Mouse (Mus musculus) MEL (cell line): ENCODE data around the gene Lelp1. TPM values are rescaled to one million over a fixed set of nuclear protein-coding genes. Genes with fewer than 3 reads are reported as not detected.

Experiments used
- DNase-seq: peaks from one replicate; pipeline ENCODE4 v3.0.0; 2011; ENCODE audit warnings: low read depth, low spot score
- H3K27ac ChIP-seq: 2 replicates; pipeline ENCODE4 v1.5.1; 2012; ENCODE audit warnings: low read depth, mild to moderate bottlenecking, control low read depth, low read length, moderate library complexity; ENCODE audit not compliant: control insufficient read depth
- H3K27me3 ChIP-seq, 2 experiments: fragments of 150-350 bp in 1 of 2; sonication (generic) in 1 of 2; 2 replicates each; pipeline ENCODE4 v1.6.1; 2012; ENCODE audit warnings: low read length in 2 of 2, mild to moderate bottlenecking in 2 of 2, improper control_type of control experiment in 1 of 2, moderate library complexity in 1 of 2; ENCODE audit not compliant: insufficient read depth in 2 of 2, control insufficient read depth in 1 of 2
- H3K36me3 ChIP-seq, 2 experiments: 2 replicates each; pipeline ENCODE4 v1.6.1; 2012 to 2014; ENCODE audit warnings: low read length in 2 of 2, improper control_type of control experiment in 1 of 2, inconsistent platforms in 1 of 2, mild to moderate bottlenecking in 1 of 2; ENCODE audit not compliant: insufficient read depth in 2 of 2, control insufficient read depth in 1 of 2
- H3K4me1 ChIP-seq, 2 experiments: fragments of 150-350 bp in 1 of 2; sonication (generic) in 1 of 2; 2 replicates each; pipeline ENCODE4 v1.6.1; 2012; ENCODE audit warnings: low read length in 2 of 2, improper control_type of control experiment in 1 of 2, mild to moderate bottlenecking in 1 of 2; ENCODE audit not compliant: insufficient read depth in 2 of 2, control insufficient read depth in 1 of 2
- H3K4me3 ChIP-seq, 2 experiments: fragments of 150-350 bp in 1 of 2; sonication (generic) in 1 of 2; 2 replicates each; pipeline ENCODE4 v1.5.1; 2012; ENCODE audit warnings: low read depth in 2 of 2, low read length in 2 of 2, mild to moderate bottlenecking in 2 of 2, moderate library complexity in 2 of 2, control low read depth in 1 of 2, improper control_type of control experiment in 1 of 2; ENCODE audit not compliant: control insufficient read depth in 1 of 2, insufficient read depth in 1 of 2
- H3K79me2 ChIP-seq: 2 replicates; pipeline ENCODE4 v1.6.1; 2012; ENCODE audit warnings: mild to moderate bottlenecking, low read length, moderate library complexity; ENCODE audit not compliant: control insufficient read depth, poor library complexity, insufficient read depth
- H3K9ac ChIP-seq: 2 replicates; pipeline ENCODE4 v1.6.1; 2012; ENCODE audit warnings: low read depth, mild to moderate bottlenecking, control low read depth, low read length, moderate library complexity; ENCODE audit not compliant: control insufficient read depth, poor library complexity, severe bottlenecking
- H3K9me3 ChIP-seq: fragments of 150-350 bp; sonication (generic); replicated peaks from 2 replicates; pipeline ENCODE4 v1.6.1; 2012; ENCODE audit warnings: mild to moderate bottlenecking, low read length, improper control_type of control experiment, moderate library complexity; ENCODE audit not compliant: insufficient read depth
- CTCF ChIP-seq, 3 experiments: IDR thresholded peaks in 2 of 3; conservative IDR thresholded peaks in 1 of 3; 2 replicates each; pipeline ENCODE4 v1.5.1; 2011 to 2012; ENCODE audit warnings: low read length in 3 of 3, low read depth in 2 of 3, mild to moderate bottlenecking in 2 of 3, improper control_type of control experiment in 1 of 3, inconsistent platforms in 1 of 3, mixed read lengths in 1 of 3, moderate library complexity in 1 of 3; ENCODE audit not compliant: control insufficient read depth in 1 of 3, insufficient read depth in 1 of 3, poor library complexity in 1 of 3, severe bottlenecking in 1 of 3
- GABPA ChIP-seq: IDR thresholded peaks from 2 replicates; pipeline ENCODE4 v1.6.1; 2012; ENCODE audit warnings: low read depth, mild to moderate bottlenecking, inconsistent platforms, low read length, improper control_type of control experiment, moderate library complexity
- MAFK ChIP-seq: IDR thresholded peaks from 2 replicates; pipeline ENCODE4 v1.6.1; 2011; ENCODE audit warnings: low read depth, mild to moderate bottlenecking, low read length, improper control_type of control experiment, borderline replicate concordance
- MAX ChIP-seq: IDR thresholded peaks from 2 replicates; pipeline ENCODE4 v1.6.1; 2011; ENCODE audit warnings: low read length, improper control_type of control experiment
- MEF2A ChIP-seq: IDR thresholded peaks from 2 replicates; pipeline ENCODE4 v1.6.1; 2014; ENCODE audit warnings: low read depth, mild to moderate bottlenecking, inconsistent platforms, low read length, improper control_type of control experiment; ENCODE audit not compliant: poor library complexity, insufficient replicate concordance, severe bottlenecking; ENCODE audit errors: extremely low read depth
- NRF1 ChIP-seq: IDR thresholded peaks from 2 replicates; pipeline ENCODE4 v1.6.1; 2014; ENCODE audit warnings: low read depth, mild to moderate bottlenecking, inconsistent platforms, low read length, improper control_type of control experiment, moderate library complexity; ENCODE audit not compliant: poor library complexity, insufficient read depth, severe bottlenecking
- POLR2A ChIP-seq, 2 experiments: IDR thresholded peaks; 2 replicates each; pipeline ENCODE4 v1.6.1; 2011 to 2012; ENCODE audit warnings: low read length in 2 of 2, mild to moderate bottlenecking in 2 of 2, control low read depth in 1 of 2, improper control_type of control experiment in 1 of 2, low read depth in 1 of 2, moderate library complexity in 1 of 2; ENCODE audit not compliant: control insufficient read depth in 1 of 2, insufficient read depth in 1 of 2, poor library complexity in 1 of 2
- RAD21 ChIP-seq: IDR thresholded peaks from 2 replicates; pipeline ENCODE4 v1.6.1; 2011; ENCODE audit warnings: mild to moderate bottlenecking, low read depth, low read length, improper control_type of control experiment
- SIN3A ChIP-seq: IDR thresholded peaks from 2 replicates; pipeline ENCODE4 v1.6.1; 2012; ENCODE audit warnings: low read length, improper control_type of control experiment, inconsistent platforms
- TCF12 ChIP-seq: IDR thresholded peaks from 2 replicates; pipeline ENCODE4 v1.6.1; 2014; ENCODE audit warnings: low read depth, mild to moderate bottlenecking, inconsistent platforms, low read length, improper control_type of control experiment, moderate library complexity
- USF2 ChIP-seq, 2 experiments: IDR thresholded peaks; 2 replicates each; pipeline ENCODE4 v1.6.1; 2011 to 2012; ENCODE audit warnings: improper control_type of control experiment in 2 of 2, low read length in 2 of 2, borderline replicate concordance in 1 of 2, inconsistent platforms in 1 of 2, low read depth in 1 of 2, mild to moderate bottlenecking in 1 of 2; ENCODE audit not compliant: insufficient read depth in 1 of 2
- ZKSCAN1 ChIP-seq: IDR thresholded peaks from 2 replicates; pipeline ENCODE4 v1.6.1; 2012; ENCODE audit warnings: low read depth, mild to moderate bottlenecking, inconsistent platforms, low read length, improper control_type of control experiment, moderate library complexity
- polyA plus RNA-seq, 2 experiments: library from polyadenylated mRNA; stranded (reverse) in 1 of 2; unstranded in 1 of 2; fragments of >175 nt in 1 of 2; fragments of >200 nt in 1 of 2; gene quantifications; 2 replicates each; pipeline versions ENCODE4 v1.2.1 to v1.2.4; 2012; ENCODE audit warnings: low replicate concordance in 2 of 2, low read depth in 1 of 2; ENCODE audit not compliant: insufficient read length in 2 of 2, insufficient read depth in 1 of 2, missing spikeins in 1 of 2
- total RNA-seq: library from RNA; depleted of rRNA; stranded (reverse); fragments of 300-350 nt; gene quantifications from 2 replicates; pipeline ENCODE4 v1.2.3, GENCODE M21; 2012; rRNA removed

Gene Lelp1
- total and polyA plus RNA-seq, 3 experiments: not detected

DNA sequence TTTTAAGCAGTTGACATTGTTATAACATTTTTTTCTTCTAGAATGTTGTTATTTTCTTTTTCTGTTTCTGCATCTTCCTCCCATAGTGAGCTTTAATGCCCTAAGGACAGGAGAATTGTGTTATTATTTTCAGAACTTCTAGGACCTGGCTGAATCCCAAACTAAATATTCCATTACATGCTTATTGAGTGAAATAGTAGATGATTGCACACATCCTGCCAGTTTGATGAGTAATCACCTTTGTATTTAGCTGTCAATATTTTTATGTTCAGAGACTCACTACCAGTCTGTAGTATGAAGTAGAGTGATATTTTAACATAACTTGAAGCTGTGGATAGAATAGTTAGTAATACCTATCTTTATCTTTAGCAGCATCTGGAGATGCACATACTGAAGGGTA lies 31.0 kb downstream of the Lelp1 start:
- TF ChIP-seq MAX (no peak), USF2 (IDR thresholded peaks at IDR 0.05; ENCODE audit: borderline replicate concordance in 1 of 2, insufficient read depth in 1 of 2, low read depth in 1 of 2, low read length in 2 of 2) (no peak), TCF12 (no peak), MAFK (no peak)
- Histone ChIP-seq H3K79me2 (no peaks in the 10 kb centered on the region), H3K9me3 (no peaks in the 10 kb centered on the region), H3K36me3 (no peaks in the 10 kb centered on the region), H3K4me1 (no peaks in the 10 kb centered on the region), H3K9ac (no peak overlapping the region), H3K27me3 (no peaks in the 10 kb centered on the region), H3K4me3 (no peak overlapping the region), H3K27ac (no peak overlapping the region)
- DNase-seq: no peak

DNA sequence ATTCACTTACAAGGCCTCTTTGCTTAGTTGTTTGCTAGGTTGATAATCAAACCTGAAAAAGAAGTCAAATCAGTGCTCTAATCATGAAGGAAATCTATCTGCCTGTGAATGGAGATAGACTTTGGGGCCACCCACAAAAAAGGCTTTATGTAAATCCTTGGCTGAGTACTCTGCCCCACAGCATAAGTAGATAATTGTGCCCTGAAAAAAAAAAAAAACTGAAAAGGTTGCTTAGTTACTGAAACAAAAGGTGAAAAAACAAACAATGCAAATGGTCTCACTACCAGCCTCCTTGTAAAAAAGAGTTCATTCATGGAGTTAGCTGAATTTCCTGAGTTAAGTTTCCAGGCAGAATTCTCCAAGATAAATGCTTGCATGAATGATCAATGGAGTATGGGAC lies 31.8 kb downstream of the Lelp1 start:
- H3K36me3 ChIP-seq: no peaks in the 10 kb centered on the region
- H3K4me1 ChIP-seq: no peaks in the 10 kb centered on the region
- no peak overlapping the region for H3K27ac ChIP-seq
- H3K4me3 ChIP-seq: no peak overlapping the region
- H3K79me2 ChIP-seq: no peaks in the 10 kb centered on the region
- H3K9me3 ChIP-seq: no peaks in the 10 kb centered on the region
- no peak overlapping the region for H3K9ac ChIP-seq
- DNase-seq: no peak
- TF ChIP-seq GABPA (no peak), RAD21 (no peak), MEF2A (no peak), ZKSCAN1 (no peak), SIN3A (no peak)
- no peaks in the 10 kb centered on the region for H3K27me3 ChIP-seq

DNA sequence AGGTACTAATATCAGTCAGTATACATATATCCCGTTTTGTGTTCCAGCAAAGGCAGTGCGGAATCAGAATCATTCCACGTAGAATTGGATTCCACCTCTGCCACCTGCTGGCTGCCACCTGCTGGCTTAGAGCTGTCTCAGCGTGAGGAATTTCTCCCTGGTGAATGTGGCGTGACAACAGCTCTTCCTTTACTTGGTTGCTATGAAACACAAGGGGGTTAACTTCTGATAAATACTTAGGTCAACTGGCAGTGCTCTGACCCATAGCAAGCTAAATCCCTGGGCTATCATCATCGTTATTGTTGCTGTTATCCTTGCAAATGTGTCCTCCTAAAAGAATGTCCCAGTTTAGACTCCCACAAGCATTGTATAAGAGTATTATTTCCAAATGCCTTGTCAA lies 36.0 kb downstream of the Lelp1 start:
- Histone ChIP-seq H3K36me3 (no peaks in the 10 kb centered on the region), H3K27ac (no peak overlapping the region), H3K4me1 (no peaks in the 10 kb centered on the region), H3K9ac (no peak overlapping the region), H3K79me2 (no peaks in the 10 kb centered on the region), H3K4me3 (no peak overlapping the region), H3K9me3 (no peaks in the 10 kb centered on the region), H3K27me3 (no peaks in the 10 kb centered on the region)
- TF ChIP-seq MAFK (no peak), NRF1 (no peak), CTCF (IDR thresholded peaks at IDR 0.05 in 2 of 3, conservative IDR thresholded peaks at IDR 0.05 in 1 of 3; ENCODE audit: control insufficient read depth in 1 of 3, insufficient read depth in 1 of 3, low read depth in 2 of 3, low read length in 3 of 3, poor library complexity in 1 of 3, severe bottlenecking in 1 of 3) (no peak), POLR2A (IDR thresholded peaks at IDR 0.05; ENCODE audit: control insufficient read depth in 1 of 2, insufficient read depth in 1 of 2, low read depth in 1 of 2, low read length in 2 of 2, poor library complexity in 1 of 2) (no peak)
- no peak for DNase-seq

Other genes with a start within 250 kb of the Lelp1 start
- not detected in 2 replicates for gene Pglyrp3, start 128.2 kb downstream of the Lelp1 start, total RNA-seq
- not detected for gene Pglyrp3, start 128.2 kb downstream of the Lelp1 start, polyA plus RNA-seq
- not detected in 2 replicates for gene Lor, start 59.6 kb downstream of the Lelp1 start, total RNA-seq
- not detected for gene Lor, start 59.6 kb downstream of the Lelp1 start, polyA plus RNA-seq
- gene Prr9, start 18.8 kb downstream of the Lelp1 start, total RNA-seq: not detected in 2 replicates
- not detected for gene Prr9, start 18.8 kb downstream of the Lelp1 start, polyA plus RNA-seq
- not detected in 2 replicates for gene Sprr2a1, start 73.1 kb upstream of the Lelp1 start, total RNA-seq
- not detected for gene Sprr2a1, start 73.1 kb upstream of the Lelp1 start, polyA plus RNA-seq
- 0.04 TPM in 1 of 2 replicates, not detected in the other for gene Sprr2a2, start 73.2 kb upstream of the Lelp1 start, total RNA-seq
- not detected for gene Sprr2a2, start 73.2 kb upstream of the Lelp1 start, polyA plus RNA-seq
- gene Sprr2a3, start 142.7 kb upstream of the Lelp1 start, total RNA-seq: not detected in 2 replicates
- not detected for gene Sprr2a3, start 142.7 kb upstream of the Lelp1 start, polyA plus RNA-seq
- not detected in 2 replicates for gene Sprr2b, start 173.9 kb upstream of the Lelp1 start, total RNA-seq
- gene Sprr2b, start 173.9 kb upstream of the Lelp1 start, polyA plus RNA-seq: not detected
- gene Sprr2d, start 196.4 kb upstream of the Lelp1 start, total RNA-seq: not detected in 2 replicates
- not detected for gene Sprr2d, start 196.4 kb upstream of the Lelp1 start, polyA plus RNA-seq
- not detected in 2 replicates for gene Sprr2e, start 209.4 kb upstream of the Lelp1 start, total RNA-seq
- gene Sprr2e, start 209.4 kb upstream of the Lelp1 start, polyA plus RNA-seq: not detected
- gene Sprr2f, start 222.4 kb upstream of the Lelp1 start, total RNA-seq: not detected in 2 replicates
- gene Sprr2f, start 222.4 kb upstream of the Lelp1 start, polyA plus RNA-seq: not detected
- not detected in 2 replicates for gene Sprr2h, start 242.9 kb upstream of the Lelp1 start, total RNA-seq
- gene Sprr2h, start 242.9 kb upstream of the Lelp1 start, polyA plus RNA-seq: not detected